Mouse (Mus musculus): ENCODE data around the gene Arhgef9. TPM values are rescaled to one million over a fixed set of nuclear protein-coding genes. Genes with fewer than 3 reads are reported as not detected.

Arhgef9 gene
- polyA plus RNA-seq, 1 experiment from 2014 or later: 13.3 TPM

- Histone ChIP-seq H3K36me3 (replicated peaks) (no peaks in the 10 kb centered on the region), H3K9me3 (no peaks in the 10 kb centered on the region), H3K27me3 (ENCODE audit: poor library complexity, severe bottlenecking) (peaks cover 18% of the 10 kb centered on the region), H3K27ac (no peak overlapping the region), H3K4me1 (no peaks in the 10 kb centered on the region), H3K4me3 (no peak overlapping the region)
- no peak for DNase-seq (ENCODE audit: extremely low spot score, low spot score)
- WGBS: 46% methylated on average over 6 of the region's 6 CpGs
Measured at GRCm38 (mm10) chrX:95123462-95123861, 73.2 kb downstream of the Arhgef9 start.

DNA sequence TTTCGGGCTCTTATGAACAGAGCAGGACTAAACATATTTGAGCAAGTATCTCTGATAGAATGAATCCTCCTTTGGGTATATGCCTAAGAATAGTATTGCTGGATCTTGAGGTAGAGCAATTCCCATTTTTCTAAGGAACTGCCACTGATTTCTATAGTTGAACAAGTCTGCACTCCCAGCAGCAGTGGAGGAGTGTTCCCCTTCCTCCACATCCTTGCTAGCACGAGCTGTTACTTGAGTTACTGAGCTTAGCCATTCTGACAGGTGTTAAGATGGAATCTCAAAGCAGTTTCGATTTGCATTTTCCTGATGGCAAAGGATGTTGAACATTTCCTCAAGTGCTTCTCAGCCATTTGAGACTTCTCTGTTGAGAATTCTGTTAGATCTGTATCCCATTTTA lies 92.3 kb downstream of the Arhgef9 start:
- no peak overlapping the region for H3K4me3 ChIP-seq
- no peaks in the 10 kb centered on the region for H3K36me3 ChIP-seq (replicated peaks)
- no peaks in the 10 kb centered on the region for H3K9me3 ChIP-seq
- no peak for DNase-seq (ENCODE audit: extremely low spot score, low spot score)
- 80% methylated on average over 3 of the region's 3 CpGs for WGBS
- H3K4me1 ChIP-seq: no peaks in the 10 kb centered on the region
- H3K27ac ChIP-seq: no peak overlapping the region
- peaks cover 28% of the 10 kb centered on the region for H3K27me3 ChIP-seq (ENCODE audit: poor library complexity, severe bottlenecking)

DNA sequence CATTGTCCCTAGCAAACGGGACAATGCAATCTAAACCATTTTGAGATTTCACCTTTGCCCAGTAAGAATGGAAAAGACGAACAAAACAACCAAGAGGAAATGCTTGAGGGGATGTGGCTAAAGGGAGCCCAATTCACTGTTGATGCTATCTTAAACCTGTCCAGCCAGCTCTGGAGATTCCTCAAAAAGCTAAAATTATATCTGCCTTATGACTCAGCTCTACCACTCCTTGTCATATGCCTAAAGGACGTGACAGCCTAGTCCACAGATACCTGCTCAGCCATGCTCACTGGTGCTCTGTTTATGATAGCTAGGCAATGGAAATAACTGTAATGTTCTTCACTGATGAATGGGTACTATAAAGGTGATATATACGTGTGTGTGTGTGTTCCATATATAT lies 109.0 kb downstream of the Arhgef9 start:
- Histone ChIP-seq H3K4me1 (no peaks in the 10 kb centered on the region), H3K4me3 (no peak overlapping the region), H3K9me3 (no peaks in the 10 kb centered on the region), H3K27ac (no peak overlapping the region), H3K27me3 (ENCODE audit: poor library complexity, severe bottlenecking) (peaks cover 21% of the 10 kb centered on the region), H3K36me3 (replicated peaks) (no peaks in the 10 kb centered on the region)
- DNase-seq (ENCODE audit: extremely low spot score, low spot score): no peak
- 83% methylated on average over 4 of the region's 4 CpGs for WGBS

DNA sequence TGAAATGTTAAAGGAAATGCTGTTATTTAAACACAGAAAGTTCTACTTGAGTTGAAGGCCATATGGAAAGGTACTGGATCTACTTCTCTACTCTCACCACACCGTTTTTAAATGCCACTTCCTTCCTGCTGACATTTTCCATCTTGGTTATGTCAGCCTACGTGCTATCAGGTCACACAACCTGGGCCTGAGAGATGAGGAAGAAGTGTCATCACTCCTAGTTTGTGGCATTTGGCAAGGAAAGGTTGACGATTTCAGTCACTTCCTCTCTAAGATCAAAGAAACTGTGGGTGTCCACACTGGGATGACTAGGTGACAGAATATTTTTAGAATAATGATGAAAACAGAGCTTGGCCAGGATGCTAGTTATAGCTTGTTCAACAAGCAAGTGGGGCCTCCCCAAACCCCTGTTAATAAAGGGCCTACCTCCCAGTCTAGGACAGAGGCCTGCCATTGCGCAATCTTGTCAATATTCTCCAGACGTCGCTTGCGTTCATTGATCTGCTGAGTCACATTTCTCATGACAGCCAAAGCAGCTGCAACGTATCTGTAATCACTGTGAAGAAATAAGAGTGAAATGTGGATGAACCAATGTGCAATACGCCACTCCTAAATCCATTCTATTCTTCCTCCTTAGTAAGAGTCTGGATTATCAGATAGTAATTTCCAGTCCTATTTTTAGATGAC lies 119.5 kb downstream of the Arhgef9 start:
- no peak for DNase-seq (ENCODE audit: extremely low spot score, low spot score)
- Histone ChIP-seq H3K27ac (no peak overlapping the region), H3K4me3 (no peak overlapping the region), H3K4me1 (no peaks in the 10 kb centered on the region), H3K27me3 (ENCODE audit: poor library complexity, severe bottlenecking) (peaks cover 17% of the 10 kb centered on the region), H3K9me3 (no peaks in the 10 kb centered on the region), H3K36me3 (replicated peaks) (no peaks in the 10 kb centered on the region)
- WGBS: 94% methylated on average over 9 of the region's 9 CpGs

- H3K4me1 ChIP-seq: 0 out of 2 replicates have a peak, but pooled peaks cover 4% of the 10 kb centered on the region
- H3K4me3 ChIP-seq: no peak overlapping the region
- H3K36me3 ChIP-seq (replicated peaks): no peaks in the 10 kb centered on the region
- no peaks in the 10 kb centered on the region for H3K9me3 ChIP-seq
- DNase-seq (ENCODE audit: extremely low spot score, low spot score): no peak
- H3K27ac ChIP-seq: no peak overlapping the region
- peaks cover 25% of the 10 kb centered on the region for H3K27me3 ChIP-seq (ENCODE audit: poor library complexity, severe bottlenecking)
- WGBS: 69% methylated on average over 5 of the region's 5 CpGs
Measured at GRCm38 (mm10) chrX:95027907-95028306, 168.7 kb downstream of the Arhgef9 start.

DNA sequence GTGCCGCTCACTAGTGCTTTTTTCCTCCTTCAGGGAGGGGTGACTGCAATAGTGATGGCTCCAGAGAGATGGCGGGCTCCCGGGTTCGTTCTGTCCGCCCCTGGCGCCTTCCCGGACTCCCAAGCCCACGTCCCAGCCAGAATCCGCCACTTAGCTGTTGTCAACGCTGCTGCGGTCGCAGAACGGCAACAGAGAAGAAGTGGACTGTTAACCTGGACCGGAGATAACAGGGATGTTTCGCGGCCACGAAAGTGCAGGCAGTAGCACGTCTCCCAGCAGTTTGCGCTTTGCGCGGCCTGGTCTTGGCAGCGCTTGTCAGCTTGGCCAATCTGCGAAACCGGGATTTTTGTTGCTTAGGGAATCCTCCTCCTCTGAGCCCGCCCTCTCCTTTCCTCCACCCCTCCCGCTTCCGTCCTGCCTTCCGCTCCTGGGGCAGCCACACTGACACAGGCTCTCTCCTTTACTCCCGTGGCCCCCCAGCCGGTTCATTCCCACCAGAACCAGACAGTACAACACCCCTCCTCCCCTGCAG lies 170.2 kb downstream of the Arhgef9 start, which contains the start of gene Spin4:
Gene Spin4 (minus strand): TSS at position 322 of the 532 bp plus-strand sequence.
- Histone ChIP-seq H3K27me3 (ENCODE audit: poor library complexity, severe bottlenecking) (peaks cover 24% of the 10 kb centered on the region), H3K9me3 (no peaks in the 10 kb centered on the region), H3K4me1 (0 out of 2 replicates have a peak, but pooled peaks cover 4% of the 10 kb centered on the region), H3K36me3 (replicated peaks) (no peaks in the 10 kb centered on the region), H3K27ac (peak within 1 kb of the TSS; percentile 91), H3K4me3 (peak within 1 kb of the TSS; percentile 58)
- DNase-seq (ENCODE audit: extremely low spot score, low spot score): peak; percentile 75
- 9% methylated on average over 30 of the region's 30 CpGs for WGBS

DNA sequence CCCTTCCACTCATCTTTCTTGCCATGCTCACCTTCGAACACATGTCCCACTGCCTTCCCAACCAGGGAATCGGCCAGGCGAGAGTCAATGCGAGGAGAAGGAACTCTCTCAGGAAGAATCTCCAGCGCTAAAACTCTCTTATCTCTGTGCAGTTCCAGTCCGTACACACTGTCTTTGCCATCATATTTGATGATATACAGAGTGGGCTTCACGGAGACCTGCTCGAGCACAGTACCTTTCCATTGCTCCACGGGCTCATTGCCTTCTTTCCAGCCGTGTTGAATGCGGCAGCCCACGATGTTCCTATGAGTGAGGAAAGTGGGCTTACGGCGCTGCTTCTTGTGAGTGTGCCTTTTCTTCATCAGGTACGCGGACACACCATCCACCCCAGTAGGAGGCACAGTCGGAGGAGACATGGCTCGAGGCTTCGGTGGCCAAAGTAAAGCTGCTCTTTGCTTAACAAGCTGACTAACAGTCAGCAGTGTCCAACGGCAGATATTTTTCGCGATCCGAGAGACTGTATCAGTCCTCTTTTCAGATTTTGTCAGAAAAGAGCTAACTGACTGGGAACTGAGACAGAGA lies 170.8 kb downstream of the Arhgef9 start:
- WGBS: 15% methylated on average over 23 of the region's 23 CpGs
- DNase-seq (ENCODE audit: extremely low spot score, low spot score): peak; percentile 16
- Histone ChIP-seq H3K4me3 (peak overlapping the region; percentile 58), H3K9me3 (no peaks in the 10 kb centered on the region), H3K4me1 (0 out of 2 replicates have a peak, but pooled peaks cover 4% of the 10 kb centered on the region), H3K27ac (peak overlapping the region; percentile 91), H3K27me3 (ENCODE audit: poor library complexity, severe bottlenecking) (peaks cover 26% of the 10 kb centered on the region), H3K36me3 (replicated peaks) (no peaks in the 10 kb centered on the region)

- no peaks in the 10 kb centered on the region for H3K4me1 ChIP-seq
- H3K4me3 ChIP-seq: no peak overlapping the region
- peaks cover 18% of the 10 kb centered on the region for H3K27me3 ChIP-seq (ENCODE audit: poor library complexity, severe bottlenecking)
- no peak for DNase-seq (ENCODE audit: extremely low spot score, low spot score)
- no peak overlapping the region for H3K27ac ChIP-seq
- 27% methylated on average over 4 of the region's 4 CpGs for WGBS
- no peaks in the 10 kb centered on the region for H3K9me3 ChIP-seq
- H3K36me3 ChIP-seq (replicated peaks): no peaks in the 10 kb centered on the region
Measured at GRCm38 (mm10) chrX:95012033-95012432, 184.6 kb downstream of the Arhgef9 start.

Other genes starting within 250 kb of the Arhgef9 start
- 7.7 and 8.2 TPM in 2 replicates for gene Spin4, start 170.2 kb downstream of the Arhgef9 start, polyA plus RNA-seq (2016; fragmentation: Nextera tagmentation; extraction: Ambion mirVana)
- gene Amer1, start 248.0 kb upstream of the Arhgef9 start, polyA plus RNA-seq (2016; fragmentation: Nextera tagmentation; extraction: Ambion mirVana): 9.9 and 10.4 TPM in 2 replicates